Mouse (Mus musculus) myocyte (in vitro differentiated cells): ENCODE measurements around the gene Best2.

ENCODE experiments used
- POLR2A ChIP-seq: IDR thresholded peaks from one replicate; pipeline ENCODE4 v1.6.1; 2011; ENCODE audit warnings: low read depth, mild to moderate bottlenecking, control low read depth, moderate library complexity; ENCODE audit not compliant: insufficient read length
- TCF12 ChIP-seq: IDR thresholded peaks from one replicate; pipeline ENCODE4 v1.6.1; 2011; ENCODE audit warnings: mild to moderate bottlenecking, control low read depth; ENCODE audit not compliant: poor library complexity, insufficient read depth, severe bottlenecking

DNA sequence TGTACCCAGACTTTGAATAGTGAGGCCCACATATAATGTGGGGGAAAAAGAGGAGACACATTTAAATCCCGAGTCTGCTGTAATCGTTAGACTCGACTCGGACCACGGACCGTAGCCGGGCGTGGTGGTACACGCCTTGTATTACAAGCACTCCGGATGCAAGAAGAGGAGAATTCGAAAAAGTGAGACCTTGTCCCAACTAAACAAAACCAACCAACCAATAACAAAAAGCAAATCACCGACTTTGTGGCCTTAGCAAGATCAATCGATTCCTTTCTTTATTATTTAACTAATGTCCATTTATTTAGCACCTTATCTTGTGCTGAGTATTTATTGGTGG, 13.2 kb upstream of the Best2 start:
- TF ChIP-seq TCF12 = no peak
- TF ChIP-seq POLR2A = no peak
